Mouse (Mus musculus): Measurements from ENCODE around the gene 0610009B22Rik.
A peak's percentile ranks its signal among the peaks of the same experiment; 100 is the strongest.
"Not testable (repeated sequence)": the region's sequence is repeated elsewhere in the genome, so short reads cannot be mapped to it uniquely, and the experiment has no call there.

Gene 0610009B22Rik

DNA sequence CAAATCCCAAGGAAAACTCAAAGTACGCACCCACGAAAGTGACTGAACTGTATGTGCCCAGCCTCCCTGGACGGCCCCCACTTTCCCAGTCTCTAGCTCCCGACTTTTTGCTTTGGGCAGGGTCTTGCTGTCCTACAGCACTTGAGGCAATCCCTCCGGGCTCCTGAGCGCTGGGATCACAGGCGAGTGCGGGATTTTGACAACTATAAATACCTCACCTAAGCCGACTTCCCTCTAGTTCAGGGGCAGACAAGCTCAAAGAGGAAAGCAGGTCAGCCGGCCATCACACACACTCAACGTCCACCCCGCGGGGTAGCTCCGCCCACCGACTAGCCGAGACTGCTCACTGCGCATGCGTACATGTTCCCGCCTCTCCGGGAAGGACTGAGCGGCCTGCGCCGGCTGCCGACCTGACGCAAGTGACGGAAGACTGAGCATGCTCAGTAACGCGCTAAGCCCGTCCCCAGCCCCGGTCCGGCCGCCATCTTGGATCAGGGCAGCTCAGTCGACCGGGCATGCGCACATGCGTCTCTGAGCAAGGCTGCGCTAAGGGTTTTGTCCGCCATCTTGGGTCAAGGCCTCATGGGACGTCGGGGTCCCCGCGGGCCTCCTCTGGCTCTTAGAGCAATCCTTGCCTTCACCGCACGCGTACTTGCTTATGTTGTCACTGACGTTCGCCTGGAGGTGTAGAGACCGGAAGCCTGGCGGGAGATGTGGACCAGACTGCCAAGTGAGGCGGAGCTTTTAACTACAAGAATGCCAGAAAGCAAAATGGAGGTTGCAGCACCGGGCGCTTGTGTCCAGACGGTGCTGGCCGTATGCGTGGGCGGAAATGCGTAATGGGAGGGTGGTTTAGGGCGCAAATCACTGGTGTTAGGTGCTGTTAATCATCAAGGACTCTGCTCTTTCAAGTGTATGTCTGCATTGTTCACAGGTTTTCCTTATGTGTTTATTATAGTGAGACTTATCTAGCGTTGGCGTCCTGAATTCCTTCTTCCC, at the start of gene 0610009B22Rik:
TSS of gene 0610009B22Rik (minus strand) at position 545 of the 999 bp plus-strand sequence.
- peak; percentile 100 for DNase-seq (ENCODE audit: low read depth, low spot score)

GRCm38 (mm10) chr11:51734218-51734617, 45.5 kb upstream of the 0610009B22Rik start:
- not testable (repeated sequence) for DNase-seq (ENCODE audit: low read depth, low spot score)

DNA sequence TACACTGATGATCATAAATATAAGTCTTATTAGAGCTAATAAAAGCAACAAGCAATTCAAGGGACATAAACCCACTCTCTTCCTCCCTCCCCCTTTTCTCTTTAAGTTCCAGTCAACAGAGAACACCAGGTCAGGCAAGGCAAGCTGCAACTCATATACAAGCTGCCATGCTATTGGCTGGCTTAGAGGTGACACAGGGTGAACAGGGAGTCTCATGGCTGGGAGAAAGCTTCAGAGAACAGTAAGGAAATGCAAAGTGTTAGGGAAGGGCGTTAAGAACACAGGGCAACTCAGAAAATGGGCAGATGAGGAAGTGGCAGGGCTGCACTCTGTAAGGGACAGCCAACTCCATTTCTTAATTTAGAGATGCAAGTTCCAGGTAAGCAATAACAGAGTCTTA, 44.2 kb upstream of the 0610009B22Rik start:
- no peak for DNase-seq (ENCODE audit: low read depth, low spot score)

DNA sequence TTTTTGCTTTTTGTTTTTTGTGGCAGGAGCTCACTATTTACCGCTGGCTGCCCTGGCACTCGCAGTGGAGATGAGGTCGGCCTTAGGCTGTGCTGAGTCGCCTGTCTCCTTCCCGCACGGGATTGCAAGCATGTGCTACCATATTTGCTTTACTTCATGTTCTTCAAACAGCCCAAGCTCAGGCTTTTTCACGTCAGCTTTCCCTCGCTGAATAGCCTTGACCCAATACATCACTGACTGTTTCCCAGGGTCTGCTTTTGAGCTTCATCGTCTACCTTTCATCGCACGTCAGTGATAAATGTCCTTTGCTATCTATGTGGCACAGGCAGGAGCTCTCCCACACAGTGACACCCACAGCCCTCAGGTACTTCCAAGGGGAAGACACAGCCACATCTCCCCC, 32.4 kb upstream of the 0610009B22Rik start:
- no peak for DNase-seq (ENCODE audit: low read depth, low spot score)

- no peak for DNase-seq (ENCODE audit: low read depth, low spot score)
Observed at GRCm38 (mm10) chr11:51707080-51707479, 18.4 kb upstream of the 0610009B22Rik start.

GRCm38 (mm10) chr11:51706451-51706850, 17.8 kb upstream of the 0610009B22Rik start:
- no peak for DNase-seq (ENCODE audit: low read depth, low spot score)

- DNase-seq (ENCODE audit: low read depth, low spot score): peak; percentile 68
Observed at GRCm38 (mm10) chr11:51703379-51703998, 14.8 kb upstream of the 0610009B22Rik start.

DNA sequence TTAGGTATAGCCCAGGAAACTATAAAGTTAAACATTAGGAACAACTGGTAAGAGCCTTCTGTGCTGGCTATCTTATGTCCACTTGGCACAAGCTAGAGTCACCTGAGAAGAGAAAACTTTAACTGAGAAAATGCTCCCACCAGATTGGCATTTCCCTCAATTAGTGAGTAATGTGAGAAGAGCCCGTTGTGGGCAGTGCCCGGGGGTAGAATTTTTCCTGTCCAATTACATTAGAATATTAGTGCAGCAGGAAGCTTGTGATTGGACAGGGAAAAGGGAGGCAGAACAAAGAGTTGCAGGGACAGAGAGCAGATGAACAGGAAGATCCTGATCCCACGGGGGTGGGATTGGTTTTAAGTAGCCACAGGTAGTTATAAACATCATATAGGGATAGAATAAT, 14.2 kb upstream of the 0610009B22Rik start:
- DNase-seq (ENCODE audit: low read depth, low spot score): no peak

- no peak for DNase-seq (ENCODE audit: low read depth, low spot score)
Observed at GRCm38 (mm10) chr11:51694984-51695383, 6.3 kb upstream of the 0610009B22Rik start.

DNA sequence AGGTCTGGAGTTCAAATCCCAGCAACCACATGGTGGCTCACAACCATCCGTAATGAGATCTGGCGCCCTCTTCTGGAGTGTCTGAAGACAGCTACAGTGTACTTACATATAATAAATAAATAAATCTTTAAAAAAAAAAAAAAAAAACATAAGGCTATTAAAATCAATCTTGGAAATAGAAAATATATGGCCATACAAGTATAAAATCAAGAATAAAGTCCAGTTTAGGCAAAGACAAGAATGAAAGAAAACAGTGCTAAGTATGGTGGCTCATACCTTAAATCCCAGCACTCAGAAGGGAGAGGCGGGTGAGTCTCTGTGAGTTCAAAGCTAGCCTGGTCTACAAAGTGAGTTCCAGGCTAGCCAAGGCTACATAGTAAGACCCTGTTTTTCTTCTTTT, 1.9 kb upstream of the 0610009B22Rik start:
- DNase-seq (ENCODE audit: low read depth, low spot score): not testable (repeated sequence)

DNA sequence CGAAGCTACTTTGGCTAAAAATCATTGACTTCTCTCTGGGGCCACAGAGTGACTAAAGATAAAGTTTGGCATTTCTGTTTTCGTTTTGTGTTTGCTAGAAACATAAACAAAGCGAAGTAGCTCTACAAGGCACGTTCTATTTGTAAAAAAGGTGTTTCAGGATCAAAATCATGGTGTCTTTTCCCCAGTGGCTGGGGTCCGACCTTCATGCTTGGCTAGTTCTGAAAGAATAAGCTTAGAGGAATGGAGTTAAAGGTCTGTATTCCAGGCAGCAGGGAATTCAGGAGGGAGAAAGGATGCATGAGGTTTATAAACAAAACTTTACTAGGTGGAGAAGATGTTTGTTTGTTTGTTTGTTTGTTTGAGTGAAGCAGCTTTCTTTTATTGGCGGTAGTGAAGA, 669 bp upstream of the 0610009B22Rik start:
- DNase-seq (ENCODE audit: low read depth, low spot score): no peak

DNA sequence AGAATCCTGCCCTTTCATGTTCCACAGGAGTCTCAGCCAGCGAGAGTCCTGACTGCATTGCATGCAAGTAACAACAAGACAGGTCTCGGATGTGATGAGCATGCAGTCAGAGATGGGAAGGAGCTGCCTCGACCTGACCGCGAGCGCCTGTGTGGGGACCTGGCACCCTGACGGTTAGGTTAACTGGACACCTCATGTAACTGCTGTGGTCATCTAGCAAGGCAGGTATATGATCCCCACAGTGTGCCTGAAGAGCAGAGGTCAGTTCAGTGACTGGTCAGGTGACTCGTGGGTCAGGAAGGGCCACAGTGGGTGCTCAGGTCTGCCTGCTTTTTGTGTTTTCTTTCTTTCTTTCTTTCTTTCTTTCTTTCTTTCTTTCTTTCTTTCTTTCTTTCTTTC, 6.7 kb downstream of the 0610009B22Rik start:
- no peak for DNase-seq (ENCODE audit: low read depth, low spot score)

- peak; percentile 94 for DNase-seq (ENCODE audit: low read depth, low spot score)
Observed at GRCm38 (mm10) chr11:51681324-51681975, 7.2 kb downstream of the 0610009B22Rik start.

DNA sequence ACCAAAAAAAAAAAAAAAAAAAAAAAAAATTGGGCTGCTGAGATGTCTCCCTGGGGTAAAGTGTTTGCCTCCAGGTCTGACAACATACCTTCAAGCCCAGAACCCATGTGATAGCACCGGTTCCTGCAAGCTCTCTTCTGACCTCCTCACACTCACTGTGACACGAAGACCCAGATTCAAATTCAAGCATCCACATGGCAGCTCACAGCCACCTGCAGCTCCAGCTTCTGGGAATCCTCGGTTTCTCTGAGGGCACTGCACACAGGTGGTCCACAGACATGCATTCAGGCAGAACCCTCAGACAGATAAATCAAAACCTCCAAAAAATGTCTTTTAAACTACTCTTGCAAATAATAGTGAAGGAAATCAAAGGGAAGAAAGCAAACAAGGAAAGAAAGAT, 9.2 kb downstream of the 0610009B22Rik start:
- DNase-seq (ENCODE audit: low read depth, low spot score): no peak

- DNase-seq (ENCODE audit: low read depth, low spot score): no peak
Observed at GRCm38 (mm10) chr11:51677737-51678418, 10.8 kb downstream of the 0610009B22Rik start.

- DNase-seq (ENCODE audit: low read depth, low spot score): no peak
Observed at GRCm38 (mm10) chr11:51675386-51675785, 13.3 kb downstream of the 0610009B22Rik start.

DNA sequence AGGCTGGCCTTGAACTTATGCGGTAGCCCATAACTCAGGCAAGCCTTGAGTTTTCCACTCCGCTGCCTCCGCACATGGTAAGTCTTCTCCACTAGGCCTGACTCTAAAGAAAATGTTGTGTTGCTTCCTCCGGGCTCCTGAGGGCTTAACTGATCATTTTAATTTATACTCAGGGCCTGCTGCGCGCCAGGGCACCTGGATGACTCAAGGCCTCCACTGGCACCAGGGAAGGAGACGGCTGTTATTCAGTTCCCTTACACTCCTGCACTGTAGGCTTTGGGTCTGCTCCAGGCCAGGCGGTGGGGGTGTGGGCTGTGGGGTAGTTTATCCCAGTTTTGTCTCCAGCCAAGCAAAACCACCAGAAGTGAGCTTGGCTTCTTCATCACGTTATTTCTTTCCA, 15.4 kb downstream of the 0610009B22Rik start:
- DNase-seq (ENCODE audit: low read depth, low spot score): no peak

GRCm38 (mm10) chr11:51671376-51671775, 17.3 kb downstream of the 0610009B22Rik start:
- no peak for DNase-seq (ENCODE audit: low read depth, low spot score)

DNA sequence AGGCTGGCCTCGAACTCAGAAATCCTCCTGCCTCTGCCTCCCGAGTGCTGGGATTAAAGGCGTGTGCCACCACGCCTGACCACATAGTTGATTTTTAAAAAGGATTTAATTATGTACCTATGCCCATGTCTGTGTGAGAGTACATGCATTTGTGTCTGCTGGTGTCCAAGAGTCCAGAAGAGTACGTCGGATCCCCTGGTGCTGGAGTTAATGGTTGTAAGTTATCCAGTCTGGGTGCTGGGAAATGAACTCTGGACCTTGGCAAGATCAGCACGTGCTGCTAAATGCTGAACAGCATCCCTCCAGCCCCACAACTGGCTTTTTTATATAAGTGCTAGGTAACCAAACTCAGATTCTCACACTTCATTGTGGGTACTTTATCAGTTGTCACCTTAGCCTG, 17.8 kb downstream of the 0610009B22Rik start:
- no peak for DNase-seq (ENCODE audit: low read depth, low spot score)

DNA sequence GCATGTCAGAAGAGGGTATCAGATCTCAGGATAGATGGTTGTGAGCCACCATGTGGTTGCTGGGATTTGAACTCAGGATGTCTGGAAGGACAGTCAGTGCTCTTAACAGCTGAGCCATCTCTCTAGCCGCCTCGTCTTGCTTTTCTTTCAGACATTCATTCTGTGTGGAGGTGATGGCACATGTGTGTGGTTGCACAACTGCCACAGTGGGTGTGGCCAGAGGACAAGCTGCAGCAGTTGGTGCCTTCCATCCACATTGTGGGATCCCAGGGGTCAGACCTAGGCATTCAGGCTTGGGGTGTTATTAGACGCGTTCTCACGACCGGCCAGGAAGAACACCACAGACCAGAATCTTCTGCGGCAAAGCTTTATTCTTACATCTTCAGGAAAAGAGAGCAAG, 23.9 kb downstream of the 0610009B22Rik start:
- DNase-seq (ENCODE audit: low read depth, low spot score): not testable (repeated sequence)

- DNase-seq (ENCODE audit: low read depth, low spot score): no peak
Observed at GRCm38 (mm10) chr11:51662632-51663031, 26.0 kb downstream of the 0610009B22Rik start.

Data from CD4-positive, CD25-positive, alpha-beta regulatory T cell, adult 2 months (primary cell).